Mouse (Mus musculus) liver, postnatal 0 days (tissue): ENCODE data around the gene Hsd17b1.

Source experiments
- CTCF ChIP-seq: sonication (generic); IDR thresholded peaks from 2 replicates; pipeline ENCODE4 v1.5.1; 2016; ENCODE audit warnings: antibody characterized with exemption, low read depth
- EP300 ChIP-seq: IDR thresholded peaks from 2 replicates; pipeline ENCODE4 v1.6.1; 2016; ENCODE audit warnings: antibody characterized with exemption, low read depth, mild to moderate bottlenecking

- no peak for TF ChIP-seq CTCF
- TF ChIP-seq EP300 = no peak
Observed at GRCm38 (mm10) chr11:101078121-101078520, at the start of gene Hsd17b1.
